Mouse (Mus musculus) small intestine, adult 2 months (tissue): ENCODE results near the gene Papola.

Experiments used
- CTCF ChIP-seq: fragments of 200-500 bp; IDR thresholded peaks from 2 replicates; pipeline ENCODE4 v1.5.1; 2012; ENCODE audit warnings: low read depth, mild to moderate bottlenecking, control low read depth, inconsistent platforms, low read length, moderate library complexity, mixed read lengths; ENCODE audit not compliant: insufficient replicate concordance, insufficient read length; ENCODE audit errors: extremely low read depth
- POLR2A ChIP-seq: fragments of 200-500 bp; IDR thresholded peaks from 2 replicates; pipeline ENCODE4 v1.6.1; 2012; ENCODE audit warnings: low read depth, mild to moderate bottlenecking, control low read depth, inconsistent platforms, low read length, moderate library complexity

- TF ChIP-seq POLR2A (no peak), CTCF (no peak)
Observed at GRCm38 (mm10) chr12:105738316-105739096, 46.0 kb upstream of the Papola start.
